Mouse (Mus musculus) liver, embryonic 14.5 days (tissue): Measurements from ENCODE around the gene Timm8b. TPM values are rescaled to one million over a fixed set of nuclear protein-coding genes. Genes with fewer than 3 reads are reported as not detected.

Experiments
- ATAC-seq: fragments of 200-750 bp; cut with Nextera tagmentation; 2 replicates; pipeline ENCODE4 v1.8.0; 2017; ENCODE audit warnings: moderate number of reproducible peaks, mild to moderate bottlenecking, moderate library complexity; ENCODE audit not compliant: insufficient read depth
- DNase-seq, 3 experiments: peaks; one replicate each; pipeline ENCODE4 v3.0.0-alpha.2; 2012 to 2013; ENCODE audit warnings: low read depth in 3 of 3, low spot score in 3 of 3
- H3K27ac ChIP-seq: fragments of 300-500 bp; sonication (generic); 2 replicates; pipeline ENCODE4 v1.5.1; 2014; ENCODE audit warnings: moderate library complexity, mild to moderate bottlenecking, control low read depth, inconsistent platforms
- H3K27me3 ChIP-seq: fragments of 300-500 bp; sonication (generic); 2 replicates; pipeline ENCODE4 v1.6.1; 2014; ENCODE audit warnings: mild to moderate bottlenecking, low read length, moderate library complexity; ENCODE audit not compliant: control insufficient read depth, insufficient read depth
- H3K36me3 ChIP-seq: fragments of 300-500 bp; sonication (generic); replicated peaks from 2 replicates; pipeline ENCODE4 v1.6.1; 2014; ENCODE audit warnings: low read depth; ENCODE audit not compliant: control insufficient read depth, insufficient read depth
- H3K4me1 ChIP-seq, 2 experiments: fragments of 200-500 bp in 1 of 2; fragments of 300-500 bp in 1 of 2; sonication (generic) in 1 of 2; replicated peaks; 2 replicates each; pipeline ENCODE4 v1.6.1; 2012 to 2014; ENCODE audit warnings: antibody characterized with exemption in 1 of 2, inconsistent platforms in 1 of 2, low read length in 1 of 2; ENCODE audit not compliant: control insufficient read depth in 2 of 2, insufficient read depth in 2 of 2
- H3K4me2 ChIP-seq: fragments of 300-500 bp; sonication (generic); 2 replicates; pipeline ENCODE4 v1.6.1; 2014; ENCODE audit warnings: low read depth, mild to moderate bottlenecking, control low read depth, moderate library complexity
- H3K4me3 ChIP-seq, 2 experiments: fragments of 200-500 bp in 1 of 2; fragments of 300-500 bp in 1 of 2; sonication (generic) in 1 of 2; 2 replicates each; pipeline ENCODE4 v1.5.1; 2012 to 2014; ENCODE audit warnings: low read depth in 2 of 2, low read length in 2 of 2, mild to moderate bottlenecking in 2 of 2, control low read depth in 1 of 2, inconsistent platforms in 1 of 2, moderate library complexity in 1 of 2; ENCODE audit not compliant: insufficient read depth in 1 of 2
- H3K9ac ChIP-seq: fragments of 300-500 bp; sonication (generic); replicated peaks from 2 replicates; pipeline ENCODE4 v1.6.1; 2014; ENCODE audit warnings: mild to moderate bottlenecking, control low read depth, moderate library complexity
- H3K9me3 ChIP-seq: fragments of 300-500 bp; sonication (generic); 2 replicates; pipeline ENCODE4 v1.6.1; 2016; ENCODE audit warnings: low read length, mixed read lengths; ENCODE audit not compliant: control insufficient read depth
- CTCF ChIP-seq: IDR thresholded peaks from 2 replicates; pipeline ENCODE4 v1.5.1; 2016; ENCODE audit warnings: antibody characterized with exemption, low read depth, control low read depth
- EP300 ChIP-seq: IDR thresholded peaks from 2 replicates; pipeline ENCODE4 v1.6.1; 2016; ENCODE audit warnings: antibody characterized with exemption, low read depth
- WGBS: fragments of 180-500 bp; shearing (Covaris S2); extraction: QIAGEN DNeasy Blood & Tissue Kit; methylation state at CpG from one replicate; pipeline ENCODE4 v1.1.7; 2014; ENCODE audit not compliant: insufficient replicate concordance; 5-methylcytosine and 5-hydroxymethylcytosine counted together
- polyA plus RNA-seq, 2 experiments: library from polyadenylated mRNA; depleted of rRNA in 1 of 2; stranded (reverse) in 1 of 2; unstranded in 1 of 2; fragments of >200 nt; fragmentation: Nextera tagmentation in 1 of 2; extraction: Ambion mirVana in 1 of 2; gene quantifications; 2 replicates each; pipeline versions ENCODE4 v1.2.1 to v1.2.3; 2012 to 2014

Gene Timm8b
- polyA plus RNA-seq, 2 experiments: 153 to 263 TPM

DNA sequence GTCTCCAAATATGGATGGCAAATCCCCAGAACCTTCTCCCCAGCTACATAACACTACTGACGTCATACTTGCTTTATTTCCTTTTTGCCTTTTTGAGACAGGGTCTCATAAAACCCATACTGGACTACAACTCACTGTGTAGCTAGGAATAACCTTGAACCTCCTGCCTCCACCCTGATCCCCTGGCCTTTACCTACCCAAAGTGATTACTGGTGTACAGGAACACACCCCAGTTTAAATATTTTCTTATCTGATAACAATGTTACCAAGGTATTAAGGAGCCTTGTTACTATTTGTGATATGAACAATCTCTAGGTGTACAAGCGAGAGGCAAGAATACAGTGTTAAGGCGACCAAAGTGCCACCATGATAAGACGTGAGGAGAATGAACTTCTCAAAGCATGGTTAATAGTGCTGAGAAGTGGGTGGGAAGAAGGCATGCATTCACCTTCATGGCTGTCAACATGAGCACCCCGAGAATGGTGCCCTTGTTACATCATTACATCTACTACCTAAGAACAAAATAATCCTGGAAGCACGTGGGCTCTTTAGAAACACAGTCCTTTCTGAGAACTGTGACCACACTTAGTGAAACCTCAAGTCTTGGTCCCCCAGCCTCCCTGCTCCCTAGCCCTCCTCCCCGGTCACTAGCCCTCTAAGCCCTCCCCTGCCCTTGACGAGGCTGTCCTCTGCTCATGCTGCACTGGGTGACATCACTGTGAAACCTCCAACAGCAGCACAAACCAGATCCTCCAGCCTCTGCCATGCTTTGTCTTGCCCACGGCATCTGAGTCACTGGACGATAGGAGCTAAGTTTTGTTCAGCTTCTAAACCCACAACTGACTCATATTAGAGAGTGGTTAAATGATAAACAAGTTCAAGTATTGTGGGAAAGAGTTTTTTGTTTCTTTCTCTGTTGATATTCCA is 33.8 kb upstream of the Timm8b start:
- Histone ChIP-seq H3K27ac (no peak overlapping the region), H3K36me3 (no peaks in the 10 kb centered on the region), H3K4me2 (no peak overlapping the region), H3K27me3 (no peaks in the 10 kb centered on the region), H3K9me3 (no peaks in the 10 kb centered on the region), H3K4me1 (peaks cover 0 to 2% of the 10 kb centered on the region in 2 experiments; a peak in 1 of 4 replicates), H3K4me3 (no peak overlapping the region), H3K9ac (no peak overlapping the region)
- 60% methylated on average over 10 of the region's 10 CpGs for WGBS
- DNase-seq (no peak), ATAC-seq (no peak)
- no peak for TF ChIP-seq EP300
- TF ChIP-seq CTCF: no peak

DNA sequence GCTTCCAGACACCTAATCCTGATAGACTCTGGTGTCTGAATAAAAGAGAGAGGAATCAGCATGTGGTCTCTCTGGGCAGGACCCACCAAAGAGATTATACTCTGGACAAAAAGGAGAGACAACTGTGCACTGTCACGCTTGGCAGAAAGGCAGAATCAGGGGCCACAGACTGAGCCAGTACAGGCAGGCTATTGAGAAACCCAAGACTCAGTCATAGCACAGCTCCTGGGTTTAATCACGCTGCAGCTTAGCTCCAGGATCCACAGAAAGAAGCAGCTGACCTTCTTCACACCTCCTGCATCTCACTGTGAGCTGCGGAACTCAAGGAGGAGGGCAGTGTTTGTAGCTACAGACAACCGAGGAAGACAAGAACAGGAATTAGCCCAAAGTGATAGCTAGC is 23.3 kb upstream of the Timm8b start:
- no peaks in the 10 kb centered on the region for H3K9me3 ChIP-seq
- 37% methylated on average over 4 of the region's 4 CpGs for WGBS
- no peaks in the 10 kb centered on the region for H3K27me3 ChIP-seq
- no peak overlapping the region for H3K27ac ChIP-seq
- no peak for DNase-seq
- no peaks in the 10 kb centered on the region for H3K4me1 ChIP-seq
- ATAC-seq: no peak
- no peaks in the 10 kb centered on the region for H3K36me3 ChIP-seq
- no peak overlapping the region for H3K9ac ChIP-seq
- H3K4me3 ChIP-seq: no peak overlapping the region
- no peak overlapping the region for H3K4me2 ChIP-seq
- TF ChIP-seq CTCF: no peak

DNA sequence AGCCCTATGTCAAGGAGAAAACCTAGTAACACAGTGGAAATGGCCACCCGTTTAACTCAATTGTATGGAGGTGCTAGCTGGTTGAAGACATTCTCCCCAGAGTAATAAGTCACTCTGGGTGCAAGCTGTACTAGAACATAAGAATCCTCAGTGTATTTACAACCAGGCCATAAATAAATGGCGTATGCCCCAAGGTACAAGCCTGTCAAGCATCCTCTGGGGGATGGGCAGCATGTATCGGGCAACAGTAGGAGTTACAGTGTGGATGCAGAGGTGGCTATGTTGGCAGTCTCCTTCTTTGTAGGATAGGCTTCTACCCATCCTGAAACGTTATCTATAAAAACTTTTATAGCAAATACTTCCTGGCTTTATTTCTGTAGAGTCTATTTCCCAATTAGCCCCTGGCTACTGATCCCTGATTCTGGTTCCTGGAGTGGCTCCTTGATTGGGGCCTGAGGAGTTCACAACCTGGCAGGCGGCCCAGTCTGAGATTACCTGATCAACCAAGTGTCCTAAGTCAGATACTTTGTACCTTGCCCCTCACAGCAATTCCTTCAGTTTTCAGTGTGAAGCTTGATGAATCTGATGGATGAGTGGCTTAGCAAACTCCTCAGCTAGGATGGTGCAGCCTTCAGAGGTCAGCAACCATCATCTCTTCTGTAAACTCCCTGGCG is 18.4 kb upstream of the Timm8b start:
- no peak overlapping the region for H3K4me3 ChIP-seq
- no peak overlapping the region for H3K4me2 ChIP-seq
- ATAC-seq (no peak), DNase-seq (no peak)
- 62% methylated on average over 6 of the region's 6 CpGs for WGBS
- H3K9ac ChIP-seq: no peak overlapping the region
- no peaks in the 10 kb centered on the region; a peak in 1 of 4 replicates for H3K4me1 ChIP-seq
- H3K27me3 ChIP-seq: no peaks in the 10 kb centered on the region
- no peak overlapping the region for H3K27ac ChIP-seq
- H3K9me3 ChIP-seq: no peaks in the 10 kb centered on the region
- TF ChIP-seq EP300 (no peak), CTCF (no peak)
- H3K36me3 ChIP-seq: no peaks in the 10 kb centered on the region

DNA sequence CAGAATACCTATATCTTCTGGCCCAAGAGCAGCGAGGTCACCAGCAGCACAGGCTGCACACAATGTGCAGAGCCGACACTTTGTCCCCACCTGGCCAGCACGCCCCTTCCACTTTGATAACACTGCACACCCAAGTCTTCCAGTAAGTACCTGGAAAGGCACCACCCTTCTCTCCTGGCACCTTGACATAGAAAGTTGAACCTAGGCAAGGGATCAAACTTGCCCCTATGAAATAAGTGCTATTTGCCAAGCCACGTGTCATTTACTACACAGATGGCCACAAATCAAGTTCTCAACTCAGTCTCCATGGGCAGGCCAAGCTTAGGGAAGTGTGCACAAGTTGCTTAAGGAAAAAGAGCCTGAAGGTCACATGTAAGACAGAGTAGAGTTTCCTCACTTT is 16.8 kb upstream of the Timm8b start:
- Histone ChIP-seq H3K4me1 (peaks cover 0 to 4% of the 10 kb centered on the region in 2 experiments; a peak in 2 of 4 replicates), H3K36me3 (no peaks in the 10 kb centered on the region), H3K4me2 (no peak overlapping the region), H3K27me3 (no peaks in the 10 kb centered on the region), H3K9me3 (no peaks in the 10 kb centered on the region), H3K9ac (no peak overlapping the region), H3K27ac (no peak overlapping the region), H3K4me3 (no peak overlapping the region)
- no peak for TF ChIP-seq CTCF
- no peak for DNase-seq
- ATAC-seq: no peak
- 36% methylated on average over 4 of the region's 4 CpGs for WGBS

DNA sequence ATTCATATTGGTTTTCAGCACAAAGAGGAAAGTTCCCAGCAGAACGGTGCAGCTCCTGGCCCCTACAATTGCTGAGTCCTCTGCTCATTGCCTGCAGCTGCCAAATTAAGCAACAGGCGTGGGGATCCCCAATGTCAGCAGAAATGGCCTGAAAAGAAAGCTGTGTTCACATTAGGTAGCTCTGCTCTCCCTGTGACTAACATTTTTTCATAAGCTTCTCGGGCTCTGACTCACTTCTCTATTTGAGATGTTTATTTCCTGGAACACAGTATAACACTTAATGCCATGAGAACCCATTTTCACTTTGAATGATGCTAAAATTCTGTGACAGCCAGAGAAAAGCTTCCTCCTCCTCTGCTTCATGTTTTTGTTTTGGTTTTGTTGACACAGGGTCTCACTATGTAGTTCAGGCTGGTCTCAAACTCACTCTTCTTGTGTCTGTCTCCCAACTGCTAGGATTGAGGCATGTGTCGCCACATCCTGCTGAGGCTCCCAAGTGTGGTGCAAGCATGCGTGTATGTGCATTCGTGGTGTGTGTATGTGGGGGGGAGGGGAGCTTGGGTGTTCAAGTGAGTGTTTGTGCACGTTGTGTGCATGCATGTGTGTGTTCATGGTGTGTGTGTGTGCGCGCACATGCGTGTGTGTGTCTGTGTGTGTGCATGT is 12.7 kb upstream of the Timm8b start:
- 48% methylated on average over 10 of the region's 10 CpGs for WGBS
- H3K9ac ChIP-seq: no peak overlapping the region
- H3K36me3 ChIP-seq: peaks cover 4% of the 10 kb centered on the region
- no peak for DNase-seq
- no peaks in the 10 kb centered on the region for H3K9me3 ChIP-seq
- H3K27me3 ChIP-seq: no peaks in the 10 kb centered on the region
- peaks cover 0 to 6% of the 10 kb centered on the region in 2 experiments; a peak in 2 of 4 replicates for H3K4me1 ChIP-seq
- ATAC-seq: no peak
- no peak overlapping the region for H3K27ac ChIP-seq
- no peak overlapping the region for H3K4me2 ChIP-seq
- no peak overlapping the region for H3K4me3 ChIP-seq
- TF ChIP-seq EP300: no peak
- TF ChIP-seq CTCF: no peak
